Mouse (Mus musculus) mesoderm, embryonic 11.5 days (tissue): Measurements from ENCODE around the gene Bcl7c.
"Not testable (repeated sequence)": the region's sequence is repeated elsewhere in the genome, so short reads cannot be mapped to it uniquely, and the experiment has no call there.

ENCODE experiments used
- DNase-seq: peaks from one replicate; pipeline ENCODE4 v3.0.0-alpha.2; 2012; ENCODE audit warnings: low read depth, low spot score

Gene Bcl7c

GRCm38 (mm10) chr7:127708207-127709078 lies at the start of gene Bcl7c:
TSS of gene Bcl7c (minus strand) at chr7:127708933.
- DNase-seq, result peak; percentile 95

GRCm38 (mm10) chr7:127753741-127754140 lies 45.0 kb upstream of the Bcl7c start:
- no peak for DNase-seq

- DNase-seq, result no peak
Observed at GRCm38 (mm10) chr7:127753158-127753557, 44.4 kb upstream of the Bcl7c start.

- DNase-seq, result no peak
Observed at GRCm38 (mm10) chr7:127752069-127752468, 43.3 kb upstream of the Bcl7c start.

GRCm38 (mm10) chr7:127751619-127752018 lies 42.9 kb upstream of the Bcl7c start:
- no peak for DNase-seq

GRCm38 (mm10) chr7:127750131-127751127 lies 41.7 kb upstream of the Bcl7c start:
- no peak for DNase-seq

GRCm38 (mm10) chr7:127748235-127748560 lies 39.5 kb upstream of the Bcl7c start:
- DNase-seq, result no peak

GRCm38 (mm10) chr7:127747559-127748234 lies 39.0 kb upstream of the Bcl7c start:
- DNase-seq, result no peak

GRCm38 (mm10) chr7:127746494-127747491 lies 38.1 kb upstream of the Bcl7c start:
- DNase-seq, result peak; percentile 59

GRCm38 (mm10) chr7:127745652-127746493 lies 37.1 kb upstream of the Bcl7c start:
- peak; percentile 98 for DNase-seq

GRCm38 (mm10) chr7:127745251-127745651 lies 36.5 kb upstream of the Bcl7c start:
- DNase-seq, result peak; percentile 95

GRCm38 (mm10) chr7:127744366-127745045 lies 35.8 kb upstream of the Bcl7c start, which contains the start of gene Fbxl19:
TSS of gene Fbxl19 (plus strand) at chr7:127744543.
- peak; percentile 82 for DNase-seq

GRCm38 (mm10) chr7:127732066-127732465 lies 23.3 kb upstream of the Bcl7c start, which contains the start of gene Ctf2:
TSS of gene Ctf2 (minus strand) at chr7:127732166.
- not testable (repeated sequence) for DNase-seq

GRCm38 (mm10) chr7:127730170-127730569 lies 21.4 kb upstream of the Bcl7c start:
- no peak for DNase-seq

GRCm38 (mm10) chr7:127727898-127728297 lies 19.2 kb upstream of the Bcl7c start:
- no peak for DNase-seq

GRCm38 (mm10) chr7:127725924-127726323 lies 17.2 kb upstream of the Bcl7c start:
- no peak for DNase-seq

GRCm38 (mm10) chr7:127725490-127725889 lies 16.8 kb upstream of the Bcl7c start:
- no peak for DNase-seq

GRCm38 (mm10) chr7:127719258-127719657 lies 10.5 kb upstream of the Bcl7c start:
- DNase-seq, result no peak

GRCm38 (mm10) chr7:127718339-127718738 lies 9.6 kb upstream of the Bcl7c start:
- no peak for DNase-seq
